Mouse (Mus musculus) adrenal gland, postnatal 4 days (tissue): ENCODE data around the gene Chchd3. TPM values are rescaled to one million over a fixed set of nuclear protein-coding genes. Genes with fewer than 3 reads are reported as not detected.

Source experiments
- DNase-seq, 2 experiments: peaks; one replicate each; pipeline ENCODE4 v3.0.0; 2021 to 2022; ENCODE audit warnings: low spot score in 2 of 2, mixed read lengths in 2 of 2
- total RNA-seq, 2 experiments: library from RNA; stranded (reverse); gene quantifications; 2 replicates each; pipeline ENCODE4 v1.2.3; 2021

Gene Chchd3
- total RNA-seq, 2 experiments from 2014 or later: 166 to 183 TPM

DNA sequence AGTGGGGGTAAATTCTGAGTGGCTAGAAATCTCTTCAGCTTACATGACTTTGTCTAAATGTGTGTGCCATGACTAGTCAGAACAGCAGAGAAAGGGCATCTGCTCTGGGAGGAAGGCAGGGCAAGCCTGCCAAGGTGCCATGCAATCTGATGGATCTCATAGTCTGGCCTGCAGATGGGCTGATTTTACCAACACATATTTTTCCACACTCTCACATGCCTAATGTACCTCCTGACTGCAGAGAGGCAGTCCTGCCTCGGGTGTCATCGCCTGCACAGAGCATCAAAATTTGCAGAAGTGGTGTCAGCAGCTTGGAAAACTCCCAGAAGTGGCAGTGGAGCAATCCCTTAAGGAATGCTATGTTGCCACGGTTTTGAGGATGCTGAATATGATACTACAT, 55.5 kb downstream of the Chchd3 start:
- DNase-seq: no peak

GRCm38 (mm10) chr6:33002988-33003387, 57.1 kb downstream of the Chchd3 start:
- DNase-seq: no peak

DNA sequence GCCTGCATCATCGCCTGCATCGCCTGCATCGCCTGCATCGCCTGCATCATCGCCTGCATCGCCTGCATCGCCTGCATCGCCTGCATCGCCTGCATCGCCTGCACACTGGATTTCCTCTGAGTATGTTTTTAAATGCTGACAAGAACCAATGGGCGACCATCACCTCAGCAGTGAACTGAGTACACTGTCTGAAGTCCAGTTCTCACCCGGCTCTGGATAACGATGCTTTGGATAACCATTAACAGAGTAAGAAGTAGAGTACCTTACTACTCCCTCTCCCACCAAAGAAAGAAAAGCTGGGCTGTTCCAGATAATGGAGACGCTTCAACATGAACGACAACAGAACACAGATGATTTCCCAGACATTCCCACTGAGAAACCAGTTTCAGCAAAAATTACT, 58.8 kb downstream of the Chchd3 start:
- no peak for DNase-seq

DNA sequence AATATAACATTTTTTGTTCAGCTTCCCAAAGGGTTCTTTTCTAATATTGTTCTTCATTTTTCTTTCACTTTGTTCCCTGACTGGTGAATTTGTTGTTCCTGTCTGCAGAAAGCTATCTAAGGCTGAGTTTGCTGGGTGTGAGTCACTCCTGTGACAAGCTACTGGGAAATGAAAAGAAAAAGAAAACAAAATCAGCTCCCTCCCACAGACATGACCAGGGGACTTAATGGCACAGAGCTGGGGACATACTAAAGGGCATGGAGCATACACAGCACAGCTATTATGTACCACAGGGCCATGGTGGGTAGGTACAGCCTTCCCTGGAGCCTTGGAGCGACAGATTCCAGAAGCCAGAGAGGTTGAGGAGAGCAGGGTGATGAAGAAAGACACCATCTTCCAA, 63.5 kb downstream of the Chchd3 start:
- DNase-seq: no peak

DNA sequence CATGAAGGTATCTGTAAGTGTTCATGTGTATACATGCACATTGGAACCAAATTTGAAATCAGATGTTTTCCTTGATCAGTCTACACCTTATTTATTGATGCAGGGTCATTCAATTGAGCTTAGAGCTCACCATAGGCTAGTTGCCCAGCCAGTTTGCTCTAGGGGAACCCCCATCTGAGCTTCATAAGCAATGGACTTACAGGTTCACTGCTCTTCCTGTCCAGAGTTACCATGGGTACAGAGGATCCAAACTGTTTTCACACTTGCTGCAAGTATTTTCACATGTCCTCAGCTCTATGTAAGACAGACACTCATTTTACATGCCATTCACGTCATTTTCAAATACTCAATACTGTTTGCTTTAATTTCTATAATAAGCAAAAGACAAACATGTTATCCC, 66.2 kb downstream of the Chchd3 start:
- DNase-seq: no peak

DNA sequence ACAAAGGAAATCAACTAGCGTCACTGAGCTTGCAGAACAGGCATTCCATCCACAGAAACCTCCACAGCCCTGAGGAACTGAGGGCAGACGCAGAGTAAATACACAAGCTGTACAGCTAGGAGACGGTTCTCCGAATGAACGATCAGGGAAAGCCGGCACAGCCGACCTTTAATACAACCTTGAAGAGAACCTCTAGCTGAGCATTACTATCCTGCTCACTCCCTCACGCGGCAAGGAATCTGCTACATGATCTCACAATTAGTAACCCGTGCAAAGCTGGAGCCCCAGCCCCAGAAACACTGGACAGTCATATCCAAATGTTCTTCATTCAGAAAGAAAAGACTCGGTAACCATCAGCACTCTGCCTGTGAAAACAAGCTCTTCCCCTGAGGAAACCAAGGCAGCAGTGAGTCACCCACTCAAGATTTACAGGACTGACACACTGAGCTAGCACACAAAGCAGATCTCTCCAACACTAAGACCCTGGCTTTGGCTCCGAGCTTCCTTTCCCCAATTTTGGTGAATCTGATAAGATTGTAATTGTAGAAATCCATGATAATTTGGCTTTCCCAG, 69.9 kb downstream of the Chchd3 start:
- DNase-seq: no peak

GRCm38 (mm10) chr6:32988561-32988960, 71.5 kb downstream of the Chchd3 start:
- DNase-seq: no peak

- DNase-seq: no peak
These were observed 76.2 kb downstream of the Chchd3 start for GRCm38 (mm10) chr6:32983876-32984275.

DNA sequence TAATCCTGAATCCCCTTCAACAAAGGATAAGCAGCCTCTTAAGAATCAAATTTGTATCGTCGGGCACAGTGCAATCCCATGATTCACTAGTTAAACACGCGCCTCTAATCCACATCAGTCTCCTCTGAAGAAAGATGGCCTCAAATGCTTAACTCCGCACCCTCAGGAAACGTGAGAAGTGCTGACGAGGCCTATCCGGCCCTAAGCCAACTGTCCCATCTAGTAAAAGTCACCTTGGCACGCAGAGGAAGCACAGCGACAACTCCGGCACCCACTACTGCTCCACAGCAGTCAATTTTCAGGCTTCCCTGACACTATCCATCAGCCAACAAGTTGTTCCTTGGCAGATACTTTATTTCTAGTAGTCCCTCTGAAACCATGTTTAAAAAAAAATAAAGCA, 78.8 kb downstream of the Chchd3 start:
- DNase-seq: no peak

- no peak for DNase-seq
These were observed 81.2 kb downstream of the Chchd3 start for GRCm38 (mm10) chr6:32978811-32979210.

DNA sequence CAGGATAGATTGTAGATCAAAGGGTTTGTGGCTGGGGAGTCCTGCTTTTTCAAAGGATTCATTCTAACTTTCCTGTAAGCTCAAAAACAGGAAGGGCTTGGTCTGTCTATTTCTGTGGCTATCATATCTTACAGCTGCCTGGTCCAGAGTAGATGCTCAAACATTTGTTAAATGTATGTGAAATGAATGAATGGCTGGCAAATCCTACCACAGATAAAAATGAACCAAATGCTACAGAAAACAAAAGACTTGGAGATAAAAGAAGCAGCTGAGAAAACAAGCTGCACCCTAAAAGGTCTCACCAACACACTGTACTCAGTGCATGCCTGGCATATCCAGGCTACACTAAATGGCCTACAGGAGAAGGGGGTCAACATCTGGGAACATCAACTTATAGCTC, 88.1 kb downstream of the Chchd3 start:
- no peak for DNase-seq

GRCm38 (mm10) chr6:32968971-32969370, 91.1 kb downstream of the Chchd3 start:
- no peak for DNase-seq

GRCm38 (mm10) chr6:32962048-32962447, 98.0 kb downstream of the Chchd3 start:
- no peak for DNase-seq

DNA sequence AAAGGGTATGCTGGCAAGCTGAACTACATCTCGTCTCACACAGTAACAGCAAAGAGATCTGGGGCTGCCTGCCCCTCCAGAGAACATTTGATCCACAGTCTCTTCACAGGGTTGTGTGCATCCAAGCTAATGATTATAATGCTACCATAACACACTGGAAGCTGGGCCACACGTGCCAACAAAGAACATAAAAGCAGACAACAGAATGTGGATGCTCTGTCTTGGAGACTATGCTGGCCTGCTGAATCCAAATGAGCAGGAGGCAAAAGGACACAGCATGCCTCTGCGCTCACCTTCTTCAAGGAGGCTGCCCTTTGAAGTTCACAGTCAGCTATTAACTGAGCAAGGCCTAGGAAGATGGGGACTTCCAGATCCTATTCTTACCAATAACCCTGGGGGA, 98.6 kb downstream of the Chchd3 start:
- no peak for DNase-seq

DNA sequence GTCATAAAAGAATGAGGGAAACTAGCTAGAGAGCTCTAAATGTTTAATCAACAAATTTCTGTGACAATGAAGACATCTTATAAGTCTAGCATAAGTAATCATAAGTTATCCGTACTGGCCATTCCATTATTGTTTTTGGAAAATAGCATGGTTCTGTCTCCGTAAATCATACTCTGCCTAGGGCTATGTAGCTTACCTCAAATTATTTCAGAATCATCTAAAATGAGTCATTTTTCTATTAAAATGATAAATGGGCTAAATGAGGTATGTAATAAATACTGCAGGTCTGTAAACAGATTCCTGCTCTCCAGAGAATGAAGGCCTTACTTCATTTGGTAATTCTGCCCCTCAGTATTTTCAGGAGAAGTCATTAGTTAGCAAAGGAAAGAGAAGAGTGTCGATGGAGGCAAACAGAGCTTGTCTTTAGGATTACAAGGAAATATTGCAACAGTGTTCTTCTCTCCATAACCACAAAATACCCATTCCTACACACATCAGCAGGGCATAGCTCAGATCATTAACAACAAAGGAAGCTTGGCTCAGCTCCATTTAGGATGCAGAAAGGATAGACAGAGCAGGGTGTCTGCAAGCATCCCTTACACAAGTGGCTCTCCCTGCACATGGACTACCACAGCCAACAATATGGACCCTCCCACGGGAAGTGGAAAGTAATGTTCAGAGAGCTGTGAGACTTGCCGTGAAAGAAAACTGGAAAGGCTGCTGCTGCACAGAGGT, 100.1 kb downstream of the Chchd3 start:
- no peak for DNase-seq

DNA sequence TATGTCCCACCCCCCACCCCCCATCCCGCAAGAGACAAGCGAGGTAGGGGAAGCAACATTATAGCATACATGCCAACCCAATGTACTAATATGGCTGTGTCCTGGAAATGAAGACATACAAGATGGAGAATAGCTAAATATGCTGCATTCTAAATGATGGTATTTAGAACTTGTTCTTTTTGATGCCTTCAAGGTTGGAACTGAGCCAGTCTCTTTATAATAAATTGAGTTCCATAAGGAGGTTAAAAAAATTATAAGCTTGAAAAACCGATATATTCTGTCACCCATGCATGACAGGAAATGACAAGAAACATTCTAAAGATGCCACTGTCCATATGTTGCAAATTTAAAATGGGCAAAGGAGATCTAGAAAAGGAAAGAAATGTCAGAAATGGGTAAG, 104.6 kb downstream of the Chchd3 start:
- no peak for DNase-seq

GRCm38 (mm10) chr6:32950973-32951372, 109.1 kb downstream of the Chchd3 start:
- DNase-seq: no peak

GRCm38 (mm10) chr6:32949702-32950101, 110.4 kb downstream of the Chchd3 start:
- no peak for DNase-seq

DNA sequence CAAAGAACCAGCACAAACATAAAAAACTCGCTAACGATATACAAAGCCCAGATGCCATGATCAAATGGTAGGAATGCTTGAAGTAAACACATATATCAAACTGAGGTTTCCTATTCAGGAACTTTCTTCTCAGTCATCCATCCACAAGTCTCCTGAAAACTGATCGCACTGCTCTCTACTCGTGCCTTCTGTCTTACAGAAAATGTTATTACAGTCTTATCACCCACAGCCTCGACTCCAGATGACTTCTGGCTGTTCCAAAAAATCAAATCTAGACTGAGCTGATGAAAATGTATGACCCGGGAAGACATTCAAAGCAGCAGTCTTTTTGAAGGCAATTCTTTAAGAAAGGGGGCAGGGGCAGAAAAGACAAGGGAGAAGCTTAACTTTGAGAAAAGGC, 112.8 kb downstream of the Chchd3 start:
- DNase-seq: no peak

GRCm38 (mm10) chr6:32944956-32945355, 115.1 kb downstream of the Chchd3 start:
- DNase-seq: no peak

DNA sequence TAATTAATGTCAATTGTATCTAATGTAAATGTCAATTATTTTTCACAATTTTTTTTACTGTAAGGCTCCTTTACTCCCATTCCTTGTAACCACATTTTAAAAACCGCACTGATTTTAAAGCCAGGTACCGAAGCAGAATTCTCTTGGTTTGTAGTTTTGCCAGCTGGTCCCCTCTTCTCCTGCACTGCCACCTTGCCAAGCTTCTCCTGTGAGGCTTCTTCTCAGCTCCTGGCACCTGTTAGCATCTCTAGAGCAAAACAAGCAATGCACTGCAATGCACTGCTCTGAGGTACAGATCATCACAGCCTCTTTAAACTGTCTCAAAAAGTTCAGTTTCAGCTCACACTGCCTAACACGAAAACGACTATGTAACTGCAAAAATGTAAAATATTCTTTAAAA, 116.4 kb downstream of the Chchd3 start:
- no peak for DNase-seq

GRCm38 (mm10) chr6:32940299-32940698, 119.8 kb downstream of the Chchd3 start:
- DNase-seq: no peak

DNA sequence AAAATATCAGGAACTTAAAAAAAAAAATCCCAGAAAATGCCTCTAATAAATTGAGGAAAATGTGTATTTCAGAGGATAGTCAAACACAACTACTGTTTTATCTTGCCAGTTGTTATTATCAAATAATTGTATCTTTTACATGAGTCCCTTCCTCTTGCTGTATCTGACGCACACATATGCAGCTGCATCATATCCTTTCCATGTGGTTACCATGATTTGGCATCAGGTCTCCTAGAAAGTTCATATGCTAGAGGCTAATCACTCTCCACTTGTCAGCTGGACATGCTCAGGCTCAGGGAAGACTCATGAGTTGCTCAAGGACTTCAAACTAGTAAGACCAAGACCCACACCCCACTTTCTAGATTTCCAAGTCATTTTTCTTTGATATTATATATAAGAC, 122.4 kb downstream of the Chchd3 start:
- no peak for DNase-seq
